Mouse (Mus musculus): ENCODE measurements around the gene Pde4c. TPM values are rescaled to one million over a fixed set of nuclear protein-coding genes. Genes with fewer than 3 reads are reported as not detected.

The Pde4c gene
- polyA plus RNA-seq, 1 experiment: 6.2 TPM

DNA sequence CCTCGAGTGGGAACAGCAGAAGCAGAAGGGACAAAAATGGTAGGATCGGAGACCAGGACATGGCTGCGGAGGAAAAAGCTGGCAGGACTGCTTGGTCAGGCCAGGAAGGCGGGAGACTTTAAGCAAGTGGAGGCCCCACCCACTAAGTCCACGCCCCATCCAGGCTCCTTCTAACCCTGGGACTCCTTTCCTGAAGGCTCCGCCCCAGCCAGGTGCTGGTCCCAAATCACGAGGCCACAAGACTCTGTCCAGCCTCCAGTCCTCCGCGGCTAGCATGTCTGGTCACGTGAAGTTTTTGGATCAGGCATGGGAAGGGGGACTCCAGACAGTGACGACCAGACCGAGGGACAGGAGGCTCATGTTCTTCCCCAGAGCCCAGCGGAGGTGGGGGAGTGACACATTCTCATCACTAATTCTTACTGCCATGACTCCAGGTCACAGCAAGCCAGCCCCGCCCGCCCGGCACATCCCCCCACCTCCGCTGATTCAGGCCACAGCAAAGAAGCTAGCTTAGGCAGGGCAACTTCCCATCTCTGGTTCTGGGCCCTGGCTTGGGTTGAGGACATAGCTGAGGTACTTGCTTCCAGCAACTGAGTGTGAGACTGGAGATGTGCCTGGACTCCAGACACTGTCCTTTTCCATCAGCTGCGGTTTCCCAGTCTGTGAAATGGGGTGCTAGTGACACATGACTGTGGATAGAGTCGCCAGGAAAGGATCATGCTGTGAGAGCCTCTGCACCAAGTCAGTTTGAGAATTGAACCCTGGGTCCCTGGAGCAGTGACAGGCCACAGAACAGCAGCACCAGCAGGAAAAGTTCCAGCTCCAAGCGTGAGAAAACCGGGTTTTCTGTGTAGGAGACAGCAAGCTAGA is 43.3 kb downstream of the Pde4c start:
- 32% methylated on average over 21 of the region's 21 CpGs for WGBS
- H3K4me3 ChIP-seq (ENCODE audit: control insufficient read depth, insufficient read depth, low read length): peak overlapping the region; percentile 46
- peaks cover 29% of the 10 kb centered on the region for H3K4me1 ChIP-seq (replicated peaks; ENCODE audit: control insufficient read depth, insufficient read depth, low read length)
- H3K36me3 ChIP-seq (ENCODE audit: control insufficient read depth, insufficient read depth, low read length): no peaks in the 10 kb centered on the region
- peak overlapping the region; percentile 63; the same call in 1 of the 2 replicates for H3K27ac ChIP-seq (ENCODE audit: control insufficient read depth, insufficient read depth, low read length)
- no peak for TF ChIP-seq POLR2A (IDR thresholded peaks at IDR 0.05; ENCODE audit: control insufficient read depth, extremely low read depth, insufficient read depth, low read length, poor library complexity)
- TF ChIP-seq CTCF (IDR thresholded peaks at IDR 0.05; ENCODE audit: borderline replicate concordance, control insufficient read depth, extremely low read depth, insufficient read depth, low read length, poor library complexity): no peak; the same call in 1 of the 2 replicates
- no peak for DNase-seq
- H3K27me3 ChIP-seq (ENCODE audit: control insufficient read depth, insufficient read depth, low read length): no peaks in the 10 kb centered on the region

DNA sequence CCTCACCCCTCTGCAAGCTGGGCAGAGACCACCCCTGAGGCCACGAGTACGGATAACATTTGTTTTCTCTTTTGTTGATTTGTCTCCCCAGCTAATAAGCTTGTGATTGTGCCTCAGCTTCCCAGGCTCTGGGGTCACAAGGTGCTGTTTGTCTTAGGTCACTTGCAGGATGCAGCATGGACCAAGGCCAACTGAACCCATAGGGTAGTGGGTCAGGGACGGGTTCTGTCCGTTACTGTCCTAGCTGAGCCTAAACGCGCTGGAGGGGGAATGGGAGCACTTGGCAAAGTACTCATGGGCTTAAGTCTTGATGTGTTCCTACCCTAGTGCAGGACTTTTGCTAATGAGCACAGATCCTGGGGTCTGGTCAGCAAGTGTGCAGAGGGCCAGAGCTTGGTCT is 44.0 kb downstream of the Pde4c start:
- no peak for DNase-seq
- H3K4me1 ChIP-seq (replicated peaks; ENCODE audit: control insufficient read depth, insufficient read depth, low read length): peaks cover 29% of the 10 kb centered on the region
- no peaks in the 10 kb centered on the region for H3K27me3 ChIP-seq (ENCODE audit: control insufficient read depth, insufficient read depth, low read length)
- TF ChIP-seq POLR2A (IDR thresholded peaks at IDR 0.05; ENCODE audit: control insufficient read depth, extremely low read depth, insufficient read depth, low read length, poor library complexity) (no peak), CTCF (IDR thresholded peaks at IDR 0.05; ENCODE audit: borderline replicate concordance, control insufficient read depth, extremely low read depth, insufficient read depth, low read length, poor library complexity) (no peak)
- 91% methylated on average over 6 of the region's 6 CpGs for WGBS
- no peak overlapping the region for H3K4me3 ChIP-seq (ENCODE audit: control insufficient read depth, insufficient read depth, low read length)
- H3K36me3 ChIP-seq (ENCODE audit: control insufficient read depth, insufficient read depth, low read length): no peaks in the 10 kb centered on the region
- peak overlapping the region; percentile 12; the same call in 1 of the 2 replicates for H3K27ac ChIP-seq (ENCODE audit: control insufficient read depth, insufficient read depth, low read length)

DNA sequence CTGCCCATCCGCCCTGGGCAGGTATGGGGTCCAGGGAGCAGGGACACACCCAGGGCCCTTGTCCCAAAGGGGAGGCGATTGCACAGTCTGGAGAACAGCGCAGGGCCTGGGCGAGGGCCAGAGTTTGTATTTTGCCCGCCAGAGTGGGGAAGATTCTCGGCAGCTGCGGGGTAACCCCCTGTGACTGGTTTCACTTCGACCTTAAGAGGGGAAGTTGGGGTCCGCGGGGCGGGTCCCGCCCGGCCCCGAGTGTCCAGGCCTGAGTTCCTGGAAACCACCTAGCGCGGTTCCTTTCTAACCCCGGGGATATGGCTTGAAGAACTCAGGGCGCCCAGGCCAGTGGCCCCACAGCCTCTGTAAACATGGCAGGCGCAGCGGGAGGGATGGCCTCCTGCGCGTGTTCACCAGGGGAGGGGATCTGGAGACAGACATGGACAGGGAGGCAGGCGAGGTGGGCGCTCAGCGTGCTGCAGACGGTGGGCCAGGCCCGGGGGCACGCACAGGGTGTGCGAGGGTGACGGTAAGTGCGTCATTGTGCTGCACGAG is 44.8 kb downstream of the Pde4c start:
- 84% methylated on average over 32 of the region's 32 CpGs for WGBS
- Histone ChIP-seq H3K4me3 (ENCODE audit: control insufficient read depth, insufficient read depth, low read length) (no peak overlapping the region), H3K27me3 (ENCODE audit: control insufficient read depth, insufficient read depth, low read length) (no peaks in the 10 kb centered on the region), H3K27ac (ENCODE audit: control insufficient read depth, insufficient read depth, low read length) (no peak overlapping the region), H3K36me3 (ENCODE audit: control insufficient read depth, insufficient read depth, low read length) (no peaks in the 10 kb centered on the region), H3K4me1 (replicated peaks; ENCODE audit: control insufficient read depth, insufficient read depth, low read length) (peaks cover 29% of the 10 kb centered on the region)
- TF ChIP-seq CTCF (IDR thresholded peaks at IDR 0.05; ENCODE audit: borderline replicate concordance, control insufficient read depth, extremely low read depth, insufficient read depth, low read length, poor library complexity): no peak
- no peak for TF ChIP-seq POLR2A (IDR thresholded peaks at IDR 0.05; ENCODE audit: control insufficient read depth, extremely low read depth, insufficient read depth, low read length, poor library complexity)
- DNase-seq: no peak

DNA sequence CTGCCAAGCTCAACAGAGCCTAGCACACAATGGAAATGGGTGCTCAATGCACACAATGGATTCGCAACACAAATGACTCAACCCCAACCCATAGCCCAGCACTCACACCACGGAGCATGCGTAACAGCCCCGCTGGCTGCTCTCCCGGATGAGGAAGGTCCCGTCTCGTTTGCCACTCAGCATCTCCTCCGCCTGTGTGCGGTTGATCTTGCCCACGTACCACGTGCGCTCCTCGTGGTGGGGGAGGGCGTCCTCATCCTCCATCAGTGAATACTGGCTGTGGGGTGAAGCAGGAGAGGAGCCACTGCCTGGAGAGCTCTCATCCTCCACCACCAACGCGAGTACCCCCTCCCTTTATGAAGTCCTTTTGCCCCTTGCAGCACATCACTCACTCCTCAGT is 45.4 kb downstream of the Pde4c start:
- H3K4me3 ChIP-seq (ENCODE audit: control insufficient read depth, insufficient read depth, low read length): no peak overlapping the region
- WGBS: 86% methylated on average over 16 of the region's 16 CpGs
- H3K4me1 ChIP-seq (replicated peaks; ENCODE audit: control insufficient read depth, insufficient read depth, low read length): peaks cover 29% of the 10 kb centered on the region
- no peaks in the 10 kb centered on the region for H3K27me3 ChIP-seq (ENCODE audit: control insufficient read depth, insufficient read depth, low read length)
- H3K27ac ChIP-seq (ENCODE audit: control insufficient read depth, insufficient read depth, low read length): no peak overlapping the region
- no peaks in the 10 kb centered on the region for H3K36me3 ChIP-seq (ENCODE audit: control insufficient read depth, insufficient read depth, low read length)
- TF ChIP-seq POLR2A (IDR thresholded peaks at IDR 0.05; ENCODE audit: control insufficient read depth, extremely low read depth, insufficient read depth, low read length, poor library complexity): no peak
- no peak for TF ChIP-seq CTCF (IDR thresholded peaks at IDR 0.05; ENCODE audit: borderline replicate concordance, control insufficient read depth, extremely low read depth, insufficient read depth, low read length, poor library complexity)
- DNase-seq: no peak

DNA sequence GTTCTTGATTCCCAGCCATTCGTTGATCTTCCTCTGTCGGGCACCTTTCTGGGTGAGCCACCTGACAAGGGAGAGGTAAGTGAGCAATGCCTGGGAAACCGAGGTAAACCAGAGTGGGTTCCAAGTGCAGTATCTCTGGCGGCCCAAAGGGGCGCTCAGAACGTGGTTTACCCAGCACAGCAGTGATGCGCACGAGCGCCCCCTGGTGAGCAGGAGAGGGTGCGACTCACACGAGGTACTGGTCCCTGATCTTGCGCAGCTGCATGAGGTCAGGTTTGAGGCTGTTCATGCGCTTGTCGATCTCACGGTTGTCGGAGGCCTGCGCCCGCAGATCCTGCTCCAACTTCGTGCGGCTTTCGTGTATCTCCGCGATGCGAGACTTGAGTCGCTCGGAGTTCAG is 45.8 kb downstream of the Pde4c start:
- 5% methylated on average over 26 of the region's 26 CpGs for WGBS
- Histone ChIP-seq H3K4me3 (ENCODE audit: control insufficient read depth, insufficient read depth, low read length) (no peak overlapping the region), H3K4me1 (replicated peaks; ENCODE audit: control insufficient read depth, insufficient read depth, low read length) (peaks cover 29% of the 10 kb centered on the region), H3K27me3 (ENCODE audit: control insufficient read depth, insufficient read depth, low read length) (no peaks in the 10 kb centered on the region), H3K27ac (ENCODE audit: control insufficient read depth, insufficient read depth, low read length) (no peak overlapping the region), H3K36me3 (ENCODE audit: control insufficient read depth, insufficient read depth, low read length) (no peaks in the 10 kb centered on the region)
- peak; percentile 99 for TF ChIP-seq CTCF (IDR thresholded peaks at IDR 0.05; ENCODE audit: borderline replicate concordance, control insufficient read depth, extremely low read depth, insufficient read depth, low read length, poor library complexity)
- TF ChIP-seq POLR2A (IDR thresholded peaks at IDR 0.05; ENCODE audit: control insufficient read depth, extremely low read depth, insufficient read depth, low read length, poor library complexity): 0 out of 2 replicates have a peak, but pooled peaks have one; percentile 19
- DNase-seq: peak; percentile 97

DNA sequence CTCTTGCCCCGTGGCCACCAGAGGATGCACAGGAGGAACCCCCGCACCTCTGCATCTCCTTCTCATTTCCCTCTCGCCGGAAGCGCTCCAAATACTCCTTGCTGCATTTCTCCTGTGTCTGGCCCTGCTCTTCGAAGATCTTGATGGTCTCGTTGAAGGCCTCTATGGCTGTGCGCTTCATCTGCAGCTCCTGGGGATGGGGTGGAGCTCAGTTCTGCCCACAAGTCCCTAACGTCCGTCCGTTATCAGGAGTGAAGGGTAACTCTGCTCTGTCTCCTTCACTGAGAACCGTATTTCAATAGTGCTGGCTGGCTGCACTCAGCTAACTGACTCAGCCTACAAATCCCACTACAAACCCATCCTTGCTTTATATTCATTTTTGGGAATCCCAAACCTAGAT is 46.3 kb downstream of the Pde4c start:
- TF ChIP-seq CTCF (IDR thresholded peaks at IDR 0.05; ENCODE audit: borderline replicate concordance, control insufficient read depth, extremely low read depth, insufficient read depth, low read length, poor library complexity) (no peak), POLR2A (IDR thresholded peaks at IDR 0.05; ENCODE audit: control insufficient read depth, extremely low read depth, insufficient read depth, low read length, poor library complexity) (no peak)
- WGBS: 86% methylated on average over 12 of the region's 12 CpGs
- DNase-seq: no peak
- no peak overlapping the region for H3K4me3 ChIP-seq (ENCODE audit: control insufficient read depth, insufficient read depth, low read length)
- H3K27me3 ChIP-seq (ENCODE audit: control insufficient read depth, insufficient read depth, low read length): no peaks in the 10 kb centered on the region
- H3K4me1 ChIP-seq (replicated peaks; ENCODE audit: control insufficient read depth, insufficient read depth, low read length): peaks cover 27% of the 10 kb centered on the region
- H3K36me3 ChIP-seq (ENCODE audit: control insufficient read depth, insufficient read depth, low read length): no peaks in the 10 kb centered on the region
- H3K27ac ChIP-seq (ENCODE audit: control insufficient read depth, insufficient read depth, low read length): no peak overlapping the region
